Mouse (Mus musculus) ZHBTc4 (cell line): ENCODE data around the gene Defb42.
A peak's percentile ranks its signal among the peaks of the same experiment; 100 is the strongest.

Experiments used
- DNase-seq: peaks from one replicate; pipeline ENCODE4 v3.0.0-alpha.2; 2011; ENCODE audit warnings: low read depth, low spot score

Defb42 gene

GRCm38 (mm10) chr14:63046691-63047090 lies at the start of gene Defb42:
Gene Defb42 (plus strand): TSS chr14:63046991.
- DNase-seq = peak; percentile 18

DNA sequence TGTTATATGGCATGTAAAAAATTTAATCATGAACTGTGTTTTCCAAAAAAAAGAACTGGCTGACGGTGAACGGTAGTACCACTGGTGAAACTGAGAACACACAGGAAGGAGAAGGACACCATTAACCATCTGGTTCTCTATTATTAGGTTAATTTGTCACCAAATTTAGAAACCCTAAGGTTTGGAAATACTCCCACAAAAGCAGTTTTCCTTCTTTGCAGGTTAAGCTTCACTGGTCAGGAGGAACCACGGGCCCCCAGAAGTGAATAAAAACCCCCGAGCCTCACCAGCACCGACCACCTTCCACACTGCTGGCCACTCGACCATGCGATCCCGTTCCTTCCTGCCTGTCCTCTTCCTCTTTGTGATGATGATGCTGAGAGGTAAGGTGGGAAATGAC lies 49.0 kb upstream of the Defb42 start, which contains the start of gene Defb47:
Gene Defb47, plus strand, starts transcription at position 301 of the 400 bp plus-strand sequence.
- no peak for DNase-seq

DNA sequence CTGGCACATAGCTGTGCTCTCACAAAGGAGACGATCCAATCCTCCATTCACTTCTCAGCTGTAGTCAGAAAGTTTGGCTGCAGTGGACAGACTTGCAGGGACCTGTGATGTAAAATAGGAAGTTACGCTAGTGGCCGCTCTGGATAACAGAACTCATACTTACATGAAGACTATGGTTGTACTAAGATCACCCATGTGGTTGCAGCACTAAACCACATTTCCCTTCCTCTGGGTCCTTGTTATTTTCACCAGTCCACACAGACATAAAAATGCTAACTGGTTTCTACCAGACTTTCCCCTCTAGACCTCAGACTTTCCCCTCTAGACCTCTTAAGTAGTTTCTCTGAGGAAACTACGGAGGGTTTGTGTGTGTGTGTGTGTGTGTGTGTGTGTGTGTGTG lies 47.8 kb upstream of the Defb42 start:
- no peak for DNase-seq

DNA sequence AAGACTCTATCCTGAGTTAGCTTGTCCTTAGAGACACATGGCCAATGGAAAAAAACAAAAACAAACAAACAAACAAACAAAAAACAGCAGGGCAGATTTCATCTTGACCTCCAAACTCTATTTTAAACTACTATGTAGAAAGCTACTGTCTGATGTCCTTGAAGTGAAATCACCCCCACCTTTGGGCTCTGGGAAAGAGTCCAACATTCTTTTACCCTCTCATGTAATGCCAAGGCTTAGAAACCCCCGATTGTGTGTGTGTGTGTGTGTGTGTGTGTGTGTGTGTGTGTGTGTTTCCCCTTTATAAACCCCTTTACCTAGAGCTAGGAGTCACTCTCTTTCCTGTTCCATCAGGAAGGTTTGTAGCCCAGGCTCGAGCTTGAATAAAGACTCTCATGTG lies 44.2 kb upstream of the Defb42 start:
- no peak for DNase-seq

- DNase-seq = no peak
Observed at GRCm38 (mm10) chr14:63011471-63011870, 35.3 kb upstream of the Defb42 start, which contains the start of gene Defb43. Gene Defb43 (plus strand): TSS chr14:63011771.

GRCm38 (mm10) chr14:63013082-63013481 lies 33.7 kb upstream of the Defb42 start:
- no peak for DNase-seq

GRCm38 (mm10) chr14:63014667-63015066 lies 32.1 kb upstream of the Defb42 start:
- DNase-seq = no peak

DNA sequence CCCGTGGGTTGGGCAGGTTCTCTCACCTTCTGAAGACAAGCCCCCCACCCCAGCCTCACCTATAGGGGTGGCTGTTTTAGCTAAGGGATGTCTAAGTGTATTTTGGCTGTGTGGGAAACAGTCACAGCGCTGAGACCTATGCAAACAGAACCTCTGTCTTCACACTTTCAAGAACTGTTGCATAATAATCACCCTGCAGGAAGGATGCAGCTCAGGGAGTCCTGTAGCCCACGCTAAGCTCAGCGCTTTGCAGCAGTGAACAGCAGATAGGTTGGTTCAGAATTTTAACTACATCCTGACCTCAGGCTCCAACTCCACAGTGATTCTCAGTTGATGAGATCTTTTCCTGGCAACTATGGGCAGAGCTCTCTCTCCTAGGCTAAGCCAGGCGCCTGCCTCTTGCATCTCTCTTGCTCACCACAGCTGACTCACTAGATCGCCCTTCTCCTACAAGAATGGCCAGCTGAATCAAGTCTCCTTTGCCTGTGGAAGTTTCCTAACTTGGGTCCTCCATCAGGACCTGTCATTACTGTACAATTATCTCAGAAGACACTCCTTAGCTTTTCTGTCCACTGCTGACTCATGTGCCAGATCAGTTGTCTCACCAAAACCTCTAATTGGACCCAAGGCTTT lies 26.2 kb upstream of the Defb42 start:
- DNase-seq = no peak

- peak; percentile 45 for DNase-seq
Observed at GRCm38 (mm10) chr14:63049910-63050370, 3.1 kb downstream of the Defb42 start, which contains the start of gene Defb30. Gene Defb30 (minus strand): TSS chr14:63049960.

DNA sequence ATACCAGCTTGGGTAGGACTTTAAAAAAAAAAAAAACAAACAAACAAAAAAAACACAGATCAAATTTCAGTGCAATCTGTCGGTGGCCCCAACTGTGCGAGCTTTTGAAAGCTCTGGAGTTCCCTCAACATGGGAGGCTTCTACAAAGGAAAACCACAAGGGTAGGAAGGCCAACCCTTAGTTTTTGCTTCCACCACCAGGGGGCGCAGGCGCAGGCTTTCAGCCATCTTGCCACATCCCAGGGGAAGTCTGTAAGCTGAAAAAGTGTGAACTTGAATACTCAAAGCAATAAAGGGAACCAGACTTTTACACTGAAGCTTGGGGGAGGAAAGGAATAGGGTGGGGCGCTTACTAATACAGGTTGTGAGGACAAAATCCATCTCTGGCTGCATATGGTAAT lies 4.0 kb downstream of the Defb42 start:
- peak; percentile 82 for DNase-seq

DNA sequence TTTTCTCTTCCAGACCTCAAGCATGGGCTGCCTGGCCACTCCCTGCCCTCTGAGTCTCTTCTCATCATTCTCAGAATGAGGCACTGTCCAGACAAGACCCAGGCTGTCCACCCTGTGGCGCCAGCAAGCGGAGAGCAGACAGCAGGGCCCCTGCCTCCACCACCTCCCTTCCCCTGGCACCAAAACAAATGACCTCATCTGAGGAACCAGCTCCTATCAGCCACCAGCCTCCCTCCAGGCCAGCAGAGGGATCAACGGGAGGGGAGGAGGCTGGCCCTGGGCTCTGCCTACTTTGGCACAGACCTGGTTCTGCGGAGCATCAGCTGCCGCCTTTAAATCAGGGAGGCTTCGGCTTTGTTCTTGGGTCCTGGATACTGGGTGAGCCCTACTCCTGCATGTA lies 7.9 kb downstream of the Defb42 start:
- no peak for DNase-seq

DNA sequence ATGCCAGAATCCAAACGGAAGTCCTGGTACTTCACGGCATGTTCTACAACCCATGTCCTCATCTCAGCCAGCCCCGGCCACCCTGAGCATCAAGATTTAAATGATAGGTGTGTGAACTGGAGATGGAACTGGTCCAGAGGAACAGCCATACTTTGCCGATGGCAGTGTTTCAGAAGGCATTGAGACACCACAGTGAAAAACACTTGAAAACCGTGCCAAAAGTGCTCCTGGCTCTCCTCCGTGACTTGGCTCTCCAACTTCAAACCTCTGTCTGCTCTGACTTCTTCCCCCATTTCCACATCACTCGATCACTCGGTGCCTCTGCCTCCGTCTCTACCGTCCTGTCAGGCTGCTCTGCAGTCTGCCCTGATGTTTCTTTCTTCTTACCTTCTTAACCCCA lies 13.6 kb downstream of the Defb42 start:
- DNase-seq = no peak

GRCm38 (mm10) chr14:63062184-63062583 lies 15.4 kb downstream of the Defb42 start:
- no peak for DNase-seq

- DNase-seq = no peak
Observed at GRCm38 (mm10) chr14:63065391-63065790, 18.6 kb downstream of the Defb42 start.

DNA sequence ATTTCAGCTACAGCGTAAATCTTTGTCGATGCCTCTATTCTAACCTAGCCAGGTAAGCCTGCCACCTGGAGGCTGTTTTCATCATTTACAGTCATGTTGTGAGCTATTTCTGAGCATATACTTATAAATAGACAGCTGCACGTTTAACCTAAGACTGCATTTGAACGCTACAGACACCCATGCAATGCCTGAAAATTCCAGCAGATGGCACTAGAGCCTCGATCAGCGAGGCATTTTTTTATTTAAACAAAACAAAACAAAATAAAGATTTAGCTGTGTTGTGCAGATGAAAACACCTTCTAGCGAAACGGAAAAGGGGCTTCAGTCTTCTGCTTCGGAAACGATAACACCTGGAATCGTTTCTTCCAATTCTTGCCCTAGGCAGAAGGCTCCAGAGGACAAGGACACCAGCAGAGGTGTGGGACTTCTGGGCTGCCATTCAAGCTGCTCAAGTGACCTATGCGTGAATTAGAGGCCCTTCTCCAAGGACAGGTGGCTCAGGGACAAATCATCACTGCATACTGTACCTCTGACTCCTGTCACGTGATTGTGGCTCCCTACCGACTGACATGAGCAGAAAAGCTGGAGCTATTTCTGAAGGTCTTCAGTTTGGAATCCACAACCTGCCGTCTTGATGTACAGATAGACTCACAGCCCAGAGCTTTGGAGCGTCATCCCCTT lies 20.0 kb downstream of the Defb42 start:
- peak; percentile 51 for DNase-seq

DNA sequence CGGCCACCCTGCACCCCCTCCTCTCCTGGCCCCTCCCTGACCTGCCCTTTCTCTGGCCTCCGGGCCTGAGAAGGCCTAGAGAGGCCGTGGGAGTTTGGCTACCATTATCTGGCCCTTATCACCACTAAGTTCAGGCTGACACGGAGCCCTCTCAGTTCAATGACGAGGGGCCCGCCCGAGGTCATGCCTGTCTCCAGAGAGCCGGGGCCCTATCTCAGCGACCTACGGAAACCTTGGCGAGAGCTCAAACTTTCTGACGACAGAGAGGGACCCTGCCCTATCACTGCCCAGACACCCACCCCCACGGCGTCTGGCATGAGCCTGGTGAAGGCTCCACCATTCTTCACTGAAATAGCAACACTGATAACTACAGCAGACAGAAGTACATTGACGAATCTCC lies 20.9 kb downstream of the Defb42 start:
- DNase-seq = no peak
